Mouse (Mus musculus): ENCODE measurements at regions not wholly inside any gene's neighbourhood (a gene's known extent, or its start where the extent isn't known, plus 50 kb on each side); places are given as distances from the start of the nearest gene placed in this dataset.

GRCm38 (mm10) chr12:25676631-25677030 is 579.7 kb upstream of the Id2 start:
- WGBS: 91% methylated on average over 11 of the region's 11 CpGs
- H3K9ac ChIP-seq (replicated peaks; ENCODE audit: low read length, poor library complexity, severe bottlenecking): no peak overlapping the region
- no peaks in the 10 kb centered on the region for H3K27me3 ChIP-seq (ENCODE audit: insufficient read depth, low read length)
- H3K4me2 ChIP-seq (ENCODE audit: low read depth, low read length, poor library complexity, severe bottlenecking): no peak overlapping the region
- DNase-seq (ENCODE audit: low spot score) (no peak), ATAC-seq (ENCODE audit: low FRiP score) (no peak)
- TF ChIP-seq CTCF (IDR thresholded peaks at IDR 0.05): no peak
- H3K4me3 ChIP-seq (ENCODE audit: low read depth, low read length): no peak overlapping the region
- no peaks in the 10 kb centered on the region for H3K4me1 ChIP-seq (ENCODE audit: insufficient read depth, low read length)
- no peaks in the 10 kb centered on the region for H3K36me3 ChIP-seq (ENCODE audit: insufficient read depth, low read length)
- no peaks in the 10 kb centered on the region for H3K9me3 ChIP-seq (ENCODE audit: low read length)
- H3K27ac ChIP-seq (ENCODE audit: low read depth, low read length): no peak overlapping the region

- H3K4me1 ChIP-seq (ENCODE audit: insufficient read depth, low read length): no peaks in the 10 kb centered on the region
- H3K9ac ChIP-seq (replicated peaks; ENCODE audit: low read length, poor library complexity, severe bottlenecking): no peak overlapping the region
- H3K27ac ChIP-seq (ENCODE audit: low read depth, low read length): no peak overlapping the region
- no peak overlapping the region for H3K4me2 ChIP-seq (ENCODE audit: low read depth, low read length, poor library complexity, severe bottlenecking)
- no peak overlapping the region for H3K4me3 ChIP-seq (ENCODE audit: low read depth, low read length)
- no peaks in the 10 kb centered on the region for H3K36me3 ChIP-seq (ENCODE audit: insufficient read depth, low read length)
- 88% methylated on average over 11 of the region's 11 CpGs for WGBS
- no peaks in the 10 kb centered on the region for H3K9me3 ChIP-seq (ENCODE audit: low read length)
- ATAC-seq (ENCODE audit: low FRiP score) (no peak), DNase-seq (ENCODE audit: low spot score) (no peak)
- no peak for TF ChIP-seq CTCF (IDR thresholded peaks at IDR 0.05)
- H3K27me3 ChIP-seq (ENCODE audit: insufficient read depth, low read length): no peaks in the 10 kb centered on the region
These were observed 571.4 kb upstream of the Id2 start for GRCm38 (mm10) chr12:25668336-25668735.

- Histone ChIP-seq H3K4me1 (ENCODE audit: insufficient read depth, low read length) (no peaks in the 10 kb centered on the region), H3K4me2 (ENCODE audit: low read depth, low read length, poor library complexity, severe bottlenecking) (no peak overlapping the region), H3K27ac (ENCODE audit: low read depth, low read length) (no peak overlapping the region), H3K9ac (replicated peaks; ENCODE audit: low read length, poor library complexity, severe bottlenecking) (no peak overlapping the region), H3K36me3 (ENCODE audit: insufficient read depth, low read length) (no peaks in the 10 kb centered on the region), H3K27me3 (ENCODE audit: insufficient read depth, low read length) (no peaks in the 10 kb centered on the region), H3K4me3 (ENCODE audit: low read depth, low read length) (no peak overlapping the region), H3K9me3 (ENCODE audit: low read length) (no peaks in the 10 kb centered on the region)
- no peak for DNase-seq (ENCODE audit: low spot score)
- WGBS: 93% methylated on average over 5 of the region's 5 CpGs
- ATAC-seq (ENCODE audit: low FRiP score): no peak
- no peak for TF ChIP-seq CTCF (IDR thresholded peaks at IDR 0.05)
These were observed 557.5 kb upstream of the Id2 start for GRCm38 (mm10) chr12:25654456-25654855.

GRCm38 (mm10) chr12:25650237-25650636 is 553.3 kb upstream of the Id2 start:
- WGBS: 80% methylated on average over 3 of the region's 3 CpGs

GRCm38 (mm10) chr12:25628081-25628480 is 531.1 kb upstream of the Id2 start:
- no peak for DNase-seq (ENCODE audit: low spot score)
- Histone ChIP-seq H3K36me3 (ENCODE audit: insufficient read depth, low read length) (no peaks in the 10 kb centered on the region), H3K4me2 (ENCODE audit: low read depth, low read length, poor library complexity, severe bottlenecking) (no peak overlapping the region), H3K27me3 (ENCODE audit: insufficient read depth, low read length) (no peaks in the 10 kb centered on the region), H3K9me3 (ENCODE audit: low read length) (no peaks in the 10 kb centered on the region), H3K27ac (ENCODE audit: low read depth, low read length) (no peak overlapping the region), H3K4me1 (ENCODE audit: insufficient read depth, low read length) (no peaks in the 10 kb centered on the region), H3K9ac (replicated peaks; ENCODE audit: low read length, poor library complexity, severe bottlenecking) (no peak overlapping the region), H3K4me3 (ENCODE audit: low read depth, low read length) (no peak overlapping the region)
- no peak for ATAC-seq (ENCODE audit: low FRiP score)
- TF ChIP-seq CTCF (IDR thresholded peaks at IDR 0.05): no peak

More at GRCm38 (mm10) chr12:25650237-25650636, 553.3 kb upstream of the Id2 start:
- Histone ChIP-seq H3K9me3 (ENCODE audit: low read length) (no peaks in the 10 kb centered on the region), H3K9ac (replicated peaks; ENCODE audit: low read length, poor library complexity, severe bottlenecking) (no peak overlapping the region), H3K4me2 (ENCODE audit: low read depth, low read length, poor library complexity, severe bottlenecking) (no peak overlapping the region), H3K36me3 (ENCODE audit: insufficient read depth, low read length) (no peaks in the 10 kb centered on the region), H3K27me3 (ENCODE audit: insufficient read depth, low read length) (no peaks in the 10 kb centered on the region), H3K4me3 (ENCODE audit: low read depth, low read length) (no peak overlapping the region), H3K27ac (ENCODE audit: low read depth, low read length) (no peak overlapping the region), H3K4me1 (ENCODE audit: insufficient read depth, low read length) (no peaks in the 10 kb centered on the region)
- DNase-seq (ENCODE audit: low spot score) (no peak), ATAC-seq (ENCODE audit: low FRiP score) (no peak)
- TF ChIP-seq CTCF (IDR thresholded peaks at IDR 0.05): no peak

- DNase-seq (ENCODE audit: low spot score): no peak
- H3K9ac ChIP-seq (replicated peaks; ENCODE audit: low read length, poor library complexity, severe bottlenecking): no peak overlapping the region
- WGBS: 61% methylated on average over 1 of the region's 1 CpGs
- H3K9me3 ChIP-seq (ENCODE audit: low read length): no peaks in the 10 kb centered on the region
- no peaks in the 10 kb centered on the region for H3K36me3 ChIP-seq (ENCODE audit: insufficient read depth, low read length)
- H3K27me3 ChIP-seq (ENCODE audit: insufficient read depth, low read length): no peaks in the 10 kb centered on the region
- no peaks in the 10 kb centered on the region for H3K4me1 ChIP-seq (ENCODE audit: insufficient read depth, low read length)
- TF ChIP-seq CTCF (IDR thresholded peaks at IDR 0.05): no peak
- no peak overlapping the region for H3K27ac ChIP-seq (ENCODE audit: low read depth, low read length)
- no peak overlapping the region for H3K4me3 ChIP-seq (ENCODE audit: low read depth, low read length)
- ATAC-seq (ENCODE audit: low FRiP score): no peak
- H3K4me2 ChIP-seq (ENCODE audit: low read depth, low read length, poor library complexity, severe bottlenecking): no peak overlapping the region
These were observed 528.9 kb upstream of the Id2 start for GRCm38 (mm10) chr12:25625858-25626257.

Measured in midbrain, postnatal 0 days (tissue).